Mouse (Mus musculus) heart, adult 10 weeks (tissue): ENCODE measurements around the gene Gm44503. TPM values are rescaled to one million over a fixed set of nuclear protein-coding genes. Genes with fewer than 3 reads are reported as not detected.

Experiments used
- polyA plus RNA-seq: library from polyadenylated mRNA; stranded (reverse); fragments of 350-450 nt; fragmentation: Illumina TruSeq; extraction: RNeasy Lipid Tissue Mini Kit (QIAGEN cat#74804); gene quantifications from one replicate; pipeline ENCODE4 v1.2.3, GENCODE M21; 2014; ENCODE audit warnings: low read depth, low replicate concordance

Gene Gm44503
- not detected for polyA plus RNA-seq

GRCm38 (mm10) chr9:72958521-72959450 is at the start of gene Gm44503, which contains the start of gene Dyx1c1:
Gene Gm44503 (plus strand): TSS chr9:72958852.
Gene Dyx1c1 (plus strand): TSS chr9:72958785.

GRCm38 (mm10) chr9:72925021-72925934 is 33.4 kb upstream of the Gm44503 start, which contains the start of gene Pygo1:
Gene Pygo1 (plus strand): TSS chr9:72925645.

GRCm38 (mm10) chr9:72985250-72986220 is 26.9 kb downstream of the Gm44503 start, which contains the start of the genes Ccpg1os and Ccpg1:
Gene Ccpg1os (minus strand): TSS chr9:72985382.
Gene Ccpg1 (plus strand): TSS chr9:72985429.

GRCm38 (mm10) chr9:73040080-73040479 is 81.4 kb downstream of the Gm44503 start, which contains the start of gene Pigb:
Gene Pigb (minus strand): TSS chr9:73040378.

GRCm38 (mm10) chr9:73044146-73045079 is 85.8 kb downstream of the Gm44503 start, which contains the start of gene Rab27a:
Gene Rab27a (plus strand): TSS chr9:73044854.

Other genes with a start within 250 kb of the Gm44503 start
- gene Prtg, start 152.0 kb upstream of the Gm44503 start, polyA plus RNA-seq, result not detected
- gene Pygo1, start 33.2 kb upstream of the Gm44503 start, polyA plus RNA-seq, result 11.9 TPM
- gene Dyx1c1, start 67 bp upstream of the Gm44503 start, polyA plus RNA-seq, result 1.0 TPM
- 11.1 TPM for gene Ccpg1os, start 26.5 kb downstream of the Gm44503 start, polyA plus RNA-seq
- 105 TPM for gene Ccpg1, start 26.6 kb downstream of the Gm44503 start, polyA plus RNA-seq
- gene Pigb, start 81.5 kb downstream of the Gm44503 start, polyA plus RNA-seq, result 4.6 TPM
- 4.1 TPM for gene Rab27a, start 86.0 kb downstream of the Gm44503 start, polyA plus RNA-seq
- gene Khdc3, start 143.0 kb downstream of the Gm44503 start, polyA plus RNA-seq, result not detected
- not detected for gene Gm20509, start 143.6 kb downstream of the Gm44503 start, polyA plus RNA-seq
- gene Rsl24d1, start 154.6 kb downstream of the Gm44503 start, polyA plus RNA-seq, result 48.4 TPM